Mouse (Mus musculus): ENCODE measurements around the gene Kcnb1.

- no peak for TF ChIP-seq ZNF384 (IDR thresholded peaks at IDR 0.05; ENCODE audit: low read depth, low read length)
- no peak for TF ChIP-seq ZC3H11A (IDR thresholded peaks at IDR 0.05; ENCODE audit: borderline replicate concordance, low read depth, low read length)
- no peak for TF ChIP-seq HCFC1 (IDR thresholded peaks at IDR 0.05; ENCODE audit: borderline replicate concordance, insufficient read depth, low read length)
These were observed 23.7 kb upstream of the Kcnb1 start for GRCm38 (mm10) chr2:167213666-167214065.

All from ES-E14 (cell line).